Mouse (Mus musculus) retina, adult 2 months (tissue): Measurements from ENCODE around the gene Cyb561d2.
"Not testable (repeated sequence)": the region's sequence is repeated elsewhere in the genome, so short reads cannot be mapped to it uniquely, and the experiment has no call there.

Experiments used
- DNase-seq: peaks from one replicate; pipeline ENCODE4 v3.0.0-alpha.2; 2012; ENCODE audit warnings: low read depth, low spot score

Gene Cyb561d2

GRCm38 (mm10) chr9:107541474-107542351 is at the start of gene Cyb561d2, which contains the start of gene Nprl2:
Gene Cyb561d2, minus strand, starts transcription at chr9:107542193.
Gene Nprl2, plus strand, starts transcription at chr9:107542226.
- DNase-seq: peak; percentile 83

- DNase-seq: no peak
These were observed 48.7 kb upstream of the Cyb561d2 start for GRCm38 (mm10) chr9:107590773-107591060.

- DNase-seq: no peak
These were observed 48.2 kb upstream of the Cyb561d2 start for GRCm38 (mm10) chr9:107590058-107590772.

GRCm38 (mm10) chr9:107587833-107588639 is 46.0 kb upstream of the Cyb561d2 start:
- DNase-seq: no peak

GRCm38 (mm10) chr9:107586974-107587832 is 45.2 kb upstream of the Cyb561d2 start, which contains the start of gene Ifrd2:
Gene Ifrd2, plus strand, starts transcription at chr9:107587642.
- peak; percentile 95 for DNase-seq

GRCm38 (mm10) chr9:107586504-107586903 is 44.5 kb upstream of the Cyb561d2 start:
- DNase-seq: no peak

- no peak for DNase-seq
These were observed 41.2 kb upstream of the Cyb561d2 start for GRCm38 (mm10) chr9:107583174-107583573.

- DNase-seq: no peak
These were observed 40.6 kb upstream of the Cyb561d2 start for GRCm38 (mm10) chr9:107582509-107583062.

GRCm38 (mm10) chr9:107581584-107581983 is 39.6 kb upstream of the Cyb561d2 start:
- DNase-seq: no peak

- no peak for DNase-seq
These were observed 38.7 kb upstream of the Cyb561d2 start, which contains the start of gene Hyal3 for GRCm38 (mm10) chr9:107580501-107581317. Gene Hyal3, plus strand, starts transcription at chr9:107580818.

GRCm38 (mm10) chr9:107579023-107579900 is 37.3 kb upstream of the Cyb561d2 start:
- no peak for DNase-seq

- DNase-seq: no peak
These were observed 36.6 kb upstream of the Cyb561d2 start, which contains the start of gene Naa80 for GRCm38 (mm10) chr9:107578587-107578986. Gene Naa80, plus strand, starts transcription at chr9:107578887.

- DNase-seq: no peak
These were observed 35.9 kb upstream of the Cyb561d2 start for GRCm38 (mm10) chr9:107577871-107578270.

- DNase-seq: no peak
These were observed 34.5 kb upstream of the Cyb561d2 start, which contains the start of gene Hyal1 for GRCm38 (mm10) chr9:107576357-107577107. Gene Hyal1, plus strand, starts transcription at chr9:107576927.

GRCm38 (mm10) chr9:107575579-107576356 is 33.8 kb upstream of the Cyb561d2 start:
- DNase-seq: no peak

- not testable (repeated sequence) for DNase-seq
These were observed 31.8 kb upstream of the Cyb561d2 start for GRCm38 (mm10) chr9:107573774-107574173.

- no peak for DNase-seq
These were observed 30.3 kb upstream of the Cyb561d2 start for GRCm38 (mm10) chr9:107572327-107572662.
